Mouse (Mus musculus): ENCODE measurements around the gene Ccdc153.
A peak's percentile ranks its signal among the peaks of the same experiment; 100 is the strongest.

Ccdc153 gene

GRCm38 (mm10) chr9:44240399-44240798 is at the start of gene Ccdc153:
Gene Ccdc153, plus strand, starts transcription at chr9:44240676.
- no peak for DNase-seq (ENCODE audit: low spot score in 2 of 2)

GRCm38 (mm10) chr9:44191166-44191565 is 49.3 kb upstream of the Ccdc153 start:
- no peak for DNase-seq (ENCODE audit: low spot score in 2 of 2)

DNA sequence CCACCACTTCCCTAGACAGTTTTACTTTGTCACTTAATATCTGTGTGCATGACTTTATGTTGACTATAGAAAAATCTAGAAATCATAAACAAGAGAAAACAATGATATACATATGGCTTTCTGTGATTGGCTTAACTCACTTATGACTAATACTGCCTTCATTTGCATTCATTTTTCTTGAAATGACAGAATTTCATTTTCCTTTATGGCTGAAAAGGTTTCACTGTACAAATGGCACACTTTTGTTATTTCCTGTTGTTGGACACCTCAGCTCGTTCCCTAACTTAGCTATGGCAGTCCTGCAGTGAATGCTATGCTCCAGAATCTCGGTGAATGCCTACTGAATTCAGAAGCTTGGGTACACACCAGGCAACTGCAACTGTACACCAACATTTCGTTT is 48.2 kb upstream of the Ccdc153 start:
- no peak for DNase-seq (ENCODE audit: low spot score in 2 of 2)

GRCm38 (mm10) chr9:44192794-44193193 is 47.7 kb upstream of the Ccdc153 start:
- DNase-seq (ENCODE audit: low spot score in 2 of 2) = no peak

GRCm38 (mm10) chr9:44194000-44194399 is 46.5 kb upstream of the Ccdc153 start:
- no peak for DNase-seq (ENCODE audit: low spot score in 2 of 2)

DNA sequence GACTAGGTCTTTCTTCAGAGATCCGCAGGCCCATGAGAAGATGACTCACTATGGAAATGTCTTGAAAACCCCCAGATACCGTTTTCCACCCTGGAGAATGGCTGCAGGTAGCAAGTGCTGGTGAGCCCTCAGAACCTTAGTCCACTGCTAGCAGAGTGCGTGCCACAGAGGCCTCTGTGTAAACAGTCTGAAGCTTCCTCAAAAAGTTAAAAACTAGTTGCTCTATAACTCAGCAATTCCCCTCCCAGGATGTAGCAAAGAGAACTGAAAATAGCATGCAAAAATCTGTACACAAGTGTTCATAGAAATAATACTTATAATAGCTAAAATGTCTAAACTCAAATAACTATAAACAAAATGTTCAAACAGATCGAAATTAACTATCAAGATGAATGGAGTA is 44.1 kb upstream of the Ccdc153 start:
- DNase-seq (ENCODE audit: low spot score in 2 of 2) = no peak

GRCm38 (mm10) chr9:44199166-44199565 is 41.3 kb upstream of the Ccdc153 start:
- no peak for DNase-seq (ENCODE audit: low spot score in 2 of 2)

GRCm38 (mm10) chr9:44199580-44199979 is 40.9 kb upstream of the Ccdc153 start:
- no peak for DNase-seq (ENCODE audit: low spot score in 2 of 2)

DNA sequence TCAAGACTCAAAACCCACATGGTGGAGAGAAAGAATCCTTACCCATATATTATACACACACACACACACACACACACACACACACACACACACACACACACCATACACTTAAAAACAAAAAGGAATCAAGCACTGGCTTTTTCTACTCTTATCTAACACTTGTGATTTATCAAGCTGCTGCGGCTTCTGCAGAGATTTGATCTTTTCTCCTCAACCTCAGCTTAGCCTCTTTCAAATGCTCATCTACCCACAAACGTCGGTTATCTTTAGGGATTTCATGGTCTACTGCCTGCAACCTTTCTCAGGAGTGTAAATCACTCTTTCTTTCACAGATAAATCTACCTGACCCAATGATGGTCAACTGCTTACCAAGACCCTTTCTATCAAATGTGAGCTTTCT is 40.0 kb upstream of the Ccdc153 start:
- no peak for DNase-seq (ENCODE audit: low spot score in 2 of 2)

- no peak for DNase-seq (ENCODE audit: low spot score in 2 of 2)
Observed at GRCm38 (mm10) chr9:44207840-44208239, 32.6 kb upstream of the Ccdc153 start.

DNA sequence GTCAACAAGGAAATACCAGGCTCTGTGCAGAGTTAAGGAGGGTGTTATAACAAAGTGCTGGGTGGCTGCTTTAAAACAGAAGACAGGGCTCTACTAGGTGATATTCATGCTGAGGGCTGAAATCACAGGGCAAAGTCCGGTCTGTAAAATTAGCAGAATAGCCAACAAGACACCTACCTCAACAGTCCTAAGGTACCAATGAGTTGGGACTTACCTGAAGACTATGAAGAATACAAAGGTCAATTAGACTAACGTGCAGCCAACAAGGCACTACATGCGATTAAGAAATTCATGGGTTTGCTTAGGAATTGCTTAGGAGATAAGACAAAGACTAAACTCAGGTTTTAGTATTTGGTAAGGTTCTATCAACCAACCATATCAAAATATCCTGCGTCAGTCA is 31.1 kb upstream of the Ccdc153 start:
- DNase-seq (ENCODE audit: low spot score in 2 of 2) = no peak

GRCm38 (mm10) chr9:44212406-44212805 is 28.1 kb upstream of the Ccdc153 start:
- DNase-seq (ENCODE audit: low spot score in 2 of 2) = no peak

DNA sequence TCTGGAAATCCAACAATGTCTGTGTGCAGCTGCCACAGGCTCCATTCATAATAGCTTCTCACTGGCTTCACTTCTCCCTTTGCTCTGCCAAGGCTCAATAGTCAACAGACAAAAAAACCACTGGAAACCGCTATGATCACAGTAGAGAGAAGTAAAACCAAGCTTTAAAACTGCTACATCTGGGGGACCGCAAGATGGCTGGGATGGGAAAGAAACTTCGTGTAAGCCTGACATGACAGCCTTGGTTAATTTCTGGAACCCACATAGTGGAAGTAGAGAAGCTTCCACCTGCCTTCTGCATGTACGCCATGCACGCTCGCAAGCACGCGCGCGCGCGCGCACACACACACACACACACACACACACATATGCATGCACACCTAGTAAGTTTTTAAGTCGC is 26.9 kb upstream of the Ccdc153 start:
- DNase-seq (ENCODE audit: low spot score in 2 of 2) = no peak

DNA sequence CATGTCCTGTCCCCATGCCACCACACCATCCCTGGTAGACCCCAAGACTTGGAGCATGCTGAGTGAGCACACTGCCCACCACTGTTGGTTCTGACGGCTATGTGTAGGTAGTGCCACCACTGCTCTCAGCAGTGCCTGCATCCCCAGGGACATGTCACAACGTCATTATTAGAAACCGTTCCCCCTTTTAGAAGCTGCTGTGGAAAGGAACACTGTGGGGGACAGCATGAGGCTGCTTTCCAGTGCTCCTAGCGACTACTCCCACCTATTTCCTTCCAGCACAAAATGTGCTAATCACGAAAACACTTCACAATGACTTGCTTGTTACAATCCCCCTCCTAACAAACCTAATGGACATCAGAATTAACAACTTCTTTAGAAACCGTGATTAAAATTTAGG is 14.5 kb upstream of the Ccdc153 start:
- no peak for DNase-seq (ENCODE audit: low spot score in 2 of 2)

- no peak for DNase-seq (ENCODE audit: low spot score in 2 of 2)
Observed at GRCm38 (mm10) chr9:44231609-44232008, 8.9 kb upstream of the Ccdc153 start.

DNA sequence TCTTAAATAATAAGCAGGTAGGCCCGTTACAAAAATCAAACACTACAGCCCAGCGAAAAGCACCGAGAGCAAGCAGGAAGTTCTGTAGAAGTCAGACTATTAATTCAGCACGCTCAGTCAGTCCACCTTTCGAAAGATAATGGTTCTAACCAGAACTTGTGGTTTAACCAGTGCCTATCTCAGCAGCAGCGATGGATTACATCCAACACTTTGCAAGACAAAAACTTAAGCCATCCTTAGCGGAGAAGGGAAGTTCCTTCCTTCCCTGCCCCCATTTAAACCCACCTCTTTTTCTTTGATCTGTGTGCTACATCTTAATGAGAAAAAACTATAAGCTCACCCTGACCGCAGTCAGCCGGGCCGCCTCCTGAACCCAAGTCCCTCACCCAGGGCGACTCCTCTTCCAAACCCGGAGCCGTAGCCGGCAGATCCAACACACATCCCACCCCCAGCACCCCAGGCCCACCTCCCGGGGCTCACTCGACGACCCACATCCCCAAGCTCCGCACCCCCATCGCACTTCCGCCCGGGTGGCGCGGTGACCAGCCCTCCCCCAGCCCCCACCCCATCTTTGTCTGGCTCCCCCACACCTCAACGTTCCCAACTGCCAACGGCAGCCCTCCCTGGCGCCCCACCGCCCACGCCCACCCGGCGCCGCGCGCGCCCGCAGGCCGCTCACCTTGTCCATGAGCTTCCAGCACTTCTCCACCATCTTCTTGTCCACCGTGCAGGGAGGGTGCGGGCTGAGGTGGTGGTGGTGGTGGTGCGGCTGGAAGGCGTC is 7.3 kb upstream of the Ccdc153 start:
- peak in 1 of 2 experiments; percentile 55 for DNase-seq (ENCODE audit: low spot score in 2 of 2)

GRCm38 (mm10) chr9:44233802-44234478 is 6.5 kb upstream of the Ccdc153 start, which contains the start of gene Cbl:
Gene Cbl, minus strand, starts transcription at chr9:44234049.
- peak; percentile 98 to 99 for DNase-seq (ENCODE audit: low spot score in 2 of 2)

- DNase-seq (ENCODE audit: low spot score in 2 of 2) = peak; percentile 80 to 87
Observed at GRCm38 (mm10) chr9:44234479-44235427, 5.7 kb upstream of the Ccdc153 start.

DNA sequence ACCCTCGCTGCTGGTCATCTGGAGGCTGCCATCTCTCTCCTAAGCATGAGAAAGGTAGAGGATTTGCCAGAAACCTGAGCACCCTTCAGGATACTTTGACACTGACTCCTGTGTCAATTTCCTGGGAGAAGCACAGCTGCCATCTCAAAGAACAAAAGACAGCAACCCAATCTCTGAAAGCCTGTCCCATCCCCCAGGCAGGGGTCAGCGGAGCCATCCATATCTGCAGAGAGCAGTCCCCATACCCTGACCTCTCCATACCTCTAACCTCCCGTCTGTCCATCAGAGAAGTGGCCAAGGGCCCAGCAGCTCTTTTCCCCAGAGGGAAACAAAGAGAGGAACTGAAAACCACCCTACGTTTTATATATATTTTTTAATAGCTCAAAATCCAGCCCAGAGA is 3.9 kb upstream of the Ccdc153 start:
- DNase-seq (ENCODE audit: low spot score in 2 of 2) = no peak

DNA sequence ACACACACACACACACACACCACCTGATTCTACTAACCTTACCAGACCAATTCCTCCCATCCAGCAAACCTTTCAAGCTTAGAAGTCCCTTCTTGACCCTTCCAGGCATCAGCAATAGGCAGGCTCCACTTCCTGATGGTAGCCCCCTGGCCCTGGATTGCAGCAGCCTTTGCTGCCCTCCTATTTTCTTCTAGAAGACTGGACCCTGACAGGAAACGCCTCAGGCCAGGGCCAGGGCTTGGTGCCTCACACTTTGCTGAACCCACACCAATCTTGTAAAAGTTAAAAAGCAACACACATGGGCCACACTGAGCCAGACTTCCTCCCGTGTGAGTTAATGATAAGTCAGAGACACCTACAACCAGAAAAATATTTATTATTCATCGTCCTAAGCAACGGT is 3.3 kb upstream of the Ccdc153 start:
- no peak for DNase-seq (ENCODE audit: low spot score in 2 of 2)

DNA sequence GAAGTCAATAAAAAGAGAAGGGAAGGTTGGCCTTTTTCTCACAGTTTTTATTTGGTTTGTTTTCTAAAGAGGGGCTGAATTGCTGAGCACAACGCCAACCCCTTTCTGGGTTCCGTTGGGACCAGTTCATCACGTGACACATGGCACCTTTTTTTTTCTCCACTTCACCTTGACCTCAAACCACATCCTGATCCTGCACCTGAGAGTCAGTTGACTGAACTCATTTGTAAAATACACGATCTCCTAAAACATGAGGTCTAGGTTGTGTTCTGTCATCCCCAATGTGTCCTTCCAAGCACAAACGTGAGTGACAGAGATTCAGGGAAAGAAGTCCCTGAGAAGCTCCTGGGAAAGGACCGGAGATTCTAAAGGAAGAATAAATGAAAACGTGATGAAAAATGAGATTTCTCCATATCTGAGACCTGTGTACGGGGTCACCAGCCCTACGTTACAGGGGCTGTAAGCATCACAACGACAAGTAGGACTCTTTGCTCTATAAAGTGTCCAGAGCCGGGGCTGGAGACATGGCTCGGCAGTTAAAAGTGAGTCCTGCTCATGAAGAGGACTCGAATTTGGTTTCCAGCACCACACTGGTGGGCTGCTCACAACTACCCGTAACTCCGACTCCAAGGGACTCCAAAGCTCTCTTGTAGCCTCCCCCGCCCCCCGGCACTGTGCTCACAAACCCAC is 1.8 kb upstream of the Ccdc153 start:
- DNase-seq (ENCODE audit: low spot score in 2 of 2) = no peak

GRCm38 (mm10) chr9:44239447-44239846 is 1.0 kb upstream of the Ccdc153 start:
- DNase-seq (ENCODE audit: low spot score in 2 of 2) = peak; percentile 55 to 79

Data from spleen, postnatal 4 days (tissue).